Mouse (Mus musculus) megakaryocyte, embryonic 14.5 days (primary cell): ENCODE results near the gene Wdr38. TPM values are rescaled to one million over a fixed set of nuclear protein-coding genes. Genes with fewer than 3 reads are reported as not detected.

ENCODE experiments used
- H3K27me3 ChIP-seq: replicated peaks from 2 replicates; pipeline ENCODE3; 2012; ENCODE audit warnings: inconsistent platforms
- H3K36me3 ChIP-seq: replicated peaks from 2 replicates; pipeline ENCODE3; 2012; ENCODE audit warnings: low read length, inconsistent platforms, mixed read lengths
- H3K4me1 ChIP-seq: 2 replicates; pipeline ENCODE4 v1.6.1; 2012; ENCODE audit warnings: inconsistent platforms
- H3K4me3 ChIP-seq: replicated peaks from 2 replicates; pipeline ENCODE3; 2012; ENCODE audit warnings: moderate library complexity, mild to moderate bottlenecking, inconsistent platforms
- H3K9me3 ChIP-seq: 2 replicates; pipeline ENCODE4 v1.6.1; 2012; ENCODE audit warnings: inconsistent platforms
- FLI1 ChIP-seq: IDR thresholded peaks from 2 replicates; pipeline ENCODE4 v1.6.1; 2012; ENCODE audit warnings: low read length, inconsistent platforms, mixed read lengths
- GATA1 ChIP-seq: IDR thresholded peaks from 3 replicates; pipeline ENCODE4 v1.6.1; 2012; ENCODE audit warnings: mixed read lengths, low read length, inconsistent platforms, borderline replicate concordance
- polyA plus RNA-seq: library from polyadenylated mRNA; stranded (reverse); fragments of >175 nt; gene quantifications from 2 replicates; pipeline ENCODE4 v1.2.3, GENCODE M21; 2012; ENCODE audit warnings: low replicate concordance; ENCODE audit not compliant: insufficient read depth

The Wdr38 gene
- polyA plus RNA-seq, 1 experiment: 0.44 TPM

GRCm38 (mm10) chr2:38973223-38973622 lies 24.1 kb upstream of the Wdr38 start:
- Histone ChIP-seq H3K4me1 (no peaks in the 10 kb centered on the region), H3K9me3 (0 out of 2 replicates have a peak, but pooled peaks cover 3% of the 10 kb centered on the region), H3K27me3 (peaks cover 20% of the 10 kb centered on the region)

GRCm38 (mm10) chr2:38973701-38974100 lies 23.6 kb upstream of the Wdr38 start:
- TF ChIP-seq FLI1 (no peak), GATA1 (no peak)
- H3K27me3 ChIP-seq: peaks cover 21% of the 10 kb centered on the region
- no peaks in the 10 kb centered on the region for H3K36me3 ChIP-seq
- 0 out of 2 replicates have a peak, but pooled peaks cover 3% of the 10 kb centered on the region for H3K9me3 ChIP-seq
- H3K4me3 ChIP-seq: no peak overlapping the region
- no peaks in the 10 kb centered on the region for H3K4me1 ChIP-seq

More at GRCm38 (mm10) chr2:38973223-38973622, 24.1 kb upstream of the Wdr38 start:
- no peak overlapping the region for H3K4me3 ChIP-seq
- H3K36me3 ChIP-seq: no peaks in the 10 kb centered on the region
- TF ChIP-seq GATA1 (no peak), FLI1 (no peak)

- no peak for TF ChIP-seq GATA1
- no peak for TF ChIP-seq FLI1
- H3K9me3 ChIP-seq: 0 out of 2 replicates have a peak, but pooled peaks cover 2% of the 10 kb centered on the region
- H3K27me3 ChIP-seq: peaks cover 21% of the 10 kb centered on the region
- no peaks in the 10 kb centered on the region for H3K36me3 ChIP-seq
- H3K4me3 ChIP-seq: no peak overlapping the region
- no peaks in the 10 kb centered on the region for H3K4me1 ChIP-seq
Observed at GRCm38 (mm10) chr2:38974171-38974570, 23.1 kb upstream of the Wdr38 start.

- no peaks in the 10 kb centered on the region for H3K4me1 ChIP-seq
- H3K9me3 ChIP-seq: no peaks in the 10 kb centered on the region
- no peak for TF ChIP-seq FLI1
- H3K36me3 ChIP-seq: no peaks in the 10 kb centered on the region
- peak overlapping the region; percentile 28 for H3K4me3 ChIP-seq
- peaks cover 28% of the 10 kb centered on the region for H3K27me3 ChIP-seq
Observed at GRCm38 (mm10) chr2:38975181-38975580, 22.1 kb upstream of the Wdr38 start.

DNA sequence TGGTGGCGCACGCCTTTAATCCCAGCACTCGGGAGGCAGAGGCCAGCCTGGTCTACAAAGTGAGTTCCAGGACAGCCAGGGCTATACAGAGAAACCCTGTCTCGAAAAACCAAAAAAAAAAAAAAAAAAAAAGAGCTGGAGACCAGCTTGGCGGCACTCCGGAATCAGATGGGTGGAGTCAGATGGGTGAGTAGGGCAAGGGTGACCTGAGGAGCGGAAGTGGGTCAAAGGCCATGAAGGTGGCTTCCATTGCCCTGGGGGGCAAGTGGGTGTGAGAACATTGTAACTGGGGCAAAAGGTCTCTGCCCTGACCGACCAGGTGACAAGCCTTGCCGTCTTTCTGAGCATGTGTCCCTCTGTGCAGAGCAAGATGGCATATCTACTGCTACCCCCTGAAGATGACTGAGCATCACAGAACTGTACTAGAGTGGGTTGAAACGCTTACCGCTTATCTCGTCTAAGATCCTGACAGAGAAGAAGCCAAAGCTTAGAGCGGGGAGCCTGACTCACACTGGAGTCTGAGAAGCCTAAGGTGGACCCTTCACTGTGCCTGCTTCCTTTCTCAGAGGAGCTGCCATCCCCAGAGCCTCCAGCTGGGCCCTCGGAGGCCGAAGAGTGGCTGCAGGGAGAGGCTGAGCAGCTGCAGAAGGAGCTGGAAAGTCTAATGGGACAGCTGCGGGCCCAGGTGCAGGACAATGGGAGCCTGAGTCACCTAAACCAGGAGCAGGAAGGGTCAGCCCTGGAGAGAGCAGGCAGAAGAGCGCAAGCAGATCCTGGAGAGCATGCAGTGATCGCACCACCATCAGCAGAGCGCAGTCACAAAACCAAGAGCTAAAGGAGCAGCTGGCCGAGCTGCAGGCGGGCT lies 21.1 kb upstream of the Wdr38 start:
- Histone ChIP-seq H3K4me1 (no peaks in the 10 kb centered on the region), H3K4me3 (no peak overlapping the region), H3K27me3 (peaks cover 25% of the 10 kb centered on the region), H3K36me3 (no peaks in the 10 kb centered on the region), H3K9me3 (no peaks in the 10 kb centered on the region)
- TF ChIP-seq FLI1 (no peak), GATA1 (no peak)

DNA sequence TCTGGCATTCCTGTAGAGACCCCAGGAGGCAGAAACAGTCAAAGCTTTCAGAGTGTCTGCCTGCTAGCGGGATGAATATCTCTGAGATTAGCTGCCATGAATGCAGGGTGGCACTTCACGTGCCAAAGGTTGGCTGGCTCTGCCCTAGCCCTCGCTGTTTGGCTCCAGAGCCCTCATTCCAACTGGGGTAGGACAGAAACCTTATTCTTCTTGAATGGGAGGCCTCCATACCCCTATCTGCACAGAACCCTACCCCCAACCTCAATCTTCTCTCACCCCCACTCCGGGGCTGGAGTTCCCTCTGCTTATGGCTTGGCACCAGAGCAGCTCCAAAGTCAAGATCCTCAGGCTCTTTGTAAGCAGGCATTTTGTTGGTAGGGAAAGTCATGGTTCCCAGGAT lies 19.4 kb upstream of the Wdr38 start:
- TF ChIP-seq FLI1 (no peak), GATA1 (no peak)

GRCm38 (mm10) chr2:38983456-38983855 lies 13.8 kb upstream of the Wdr38 start:
- Histone ChIP-seq H3K36me3 (no peaks in the 10 kb centered on the region), H3K4me1 (peaks cover 9% of the 10 kb centered on the region), H3K27me3 (peaks cover 13% of the 10 kb centered on the region), H3K4me3 (peak overlapping the region; percentile 6), H3K9me3 (peaks cover 28% of the 10 kb centered on the region)
- TF ChIP-seq GATA1 (no peak), FLI1 (no peak)

More for the DNA sequence above, 19.4 kb upstream of the Wdr38 start:
- H3K9me3 ChIP-seq: 0 out of 2 replicates have a peak, but pooled peaks cover 4% of the 10 kb centered on the region
- no peaks in the 10 kb centered on the region for H3K36me3 ChIP-seq
- H3K27me3 ChIP-seq: peaks cover 25% of the 10 kb centered on the region
- H3K4me1 ChIP-seq: no peaks in the 10 kb centered on the region
- H3K4me3 ChIP-seq: no peak overlapping the region

GRCm38 (mm10) chr2:38986580-38986979 lies 10.7 kb upstream of the Wdr38 start:
- TF ChIP-seq FLI1 (no peak), GATA1 (no peak)
- peaks cover 17% of the 10 kb centered on the region for H3K4me1 ChIP-seq
- no peak overlapping the region for H3K4me3 ChIP-seq
- peaks cover 6% of the 10 kb centered on the region for H3K27me3 ChIP-seq
- peaks cover 28% of the 10 kb centered on the region for H3K9me3 ChIP-seq
- no peaks in the 10 kb centered on the region for H3K36me3 ChIP-seq

DNA sequence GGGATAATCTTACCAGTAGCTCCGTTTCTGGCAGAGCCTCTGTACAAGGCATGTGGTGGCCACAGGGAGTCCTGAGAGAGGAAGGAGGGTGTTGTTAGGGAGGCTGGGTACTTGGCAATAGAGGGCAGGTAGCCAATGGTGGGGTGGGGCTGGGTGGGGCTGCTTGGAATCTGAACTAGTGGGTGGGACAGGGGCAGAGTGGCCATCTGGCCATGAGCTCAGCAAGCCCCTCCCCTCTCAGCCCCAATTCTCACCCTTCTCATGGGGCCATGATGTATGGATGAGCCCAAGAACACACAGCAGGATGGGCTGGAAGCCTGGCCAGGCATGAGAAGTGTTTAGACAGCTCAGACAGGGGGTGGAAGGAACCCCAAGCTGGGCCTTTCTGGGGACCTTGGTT lies 9.9 kb upstream of the Wdr38 start:
- no peaks in the 10 kb centered on the region for H3K36me3 ChIP-seq
- peaks cover 24% of the 10 kb centered on the region for H3K9me3 ChIP-seq
- TF ChIP-seq FLI1: no peak
- no peak for TF ChIP-seq GATA1
- H3K4me3 ChIP-seq: no peak overlapping the region
- H3K27me3 ChIP-seq: peaks cover 6% of the 10 kb centered on the region
- H3K4me1 ChIP-seq: peaks cover 17% of the 10 kb centered on the region

DNA sequence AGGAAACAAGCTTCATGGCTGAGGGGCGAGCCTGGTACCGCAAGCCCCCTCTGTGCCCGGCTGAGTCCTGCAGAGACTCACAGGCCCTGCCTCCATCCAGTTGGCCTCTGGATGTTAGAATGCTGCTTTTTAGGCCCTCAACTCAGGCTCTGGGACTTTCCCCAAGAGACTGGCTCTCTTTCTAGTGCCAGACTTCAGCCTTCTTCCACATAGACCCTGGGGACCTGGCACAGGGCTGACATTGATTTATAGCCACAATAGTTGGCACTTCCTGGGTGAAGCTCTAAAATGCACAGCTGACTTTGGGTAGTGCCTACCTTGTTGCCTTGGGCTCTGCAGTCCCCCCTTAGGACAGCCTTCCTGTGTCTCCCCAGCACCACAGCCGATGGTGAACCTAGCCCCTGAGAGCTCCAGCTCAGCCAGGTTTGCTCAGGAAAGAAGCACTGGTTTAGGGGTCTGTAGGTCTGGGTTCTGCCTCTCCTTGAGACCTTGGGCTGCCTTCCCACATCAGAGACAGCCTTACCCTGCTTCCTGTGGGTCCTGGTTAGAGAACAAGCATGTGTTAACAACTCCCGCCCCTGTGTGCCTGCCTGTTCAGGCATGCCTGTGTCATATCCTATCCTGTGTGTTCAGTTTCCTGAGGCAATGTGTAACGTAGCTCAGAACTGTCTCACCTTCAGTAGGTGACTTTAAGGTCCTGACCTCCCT lies 9.3 kb upstream of the Wdr38 start:
- H3K9me3 ChIP-seq: peaks cover 24% of the 10 kb centered on the region
- TF ChIP-seq FLI1: no peak
- no peak for TF ChIP-seq GATA1
- H3K27me3 ChIP-seq: peaks cover 6% of the 10 kb centered on the region
- peaks cover 17% of the 10 kb centered on the region for H3K4me1 ChIP-seq
- no peak overlapping the region for H3K4me3 ChIP-seq
- no peaks in the 10 kb centered on the region for H3K36me3 ChIP-seq
